Mouse (Mus musculus) liver (tissue): Measurements from ENCODE around the gene Dpf1.
A peak's percentile ranks its signal among the peaks of the same experiment; 100 is the strongest.

ENCODE experiments used
- DNase-seq: peaks from one replicate; pipeline ENCODE4 v3.0.0-alpha.2; 2020; ENCODE audit warnings: mixed read lengths

Gene Dpf1

DNA sequence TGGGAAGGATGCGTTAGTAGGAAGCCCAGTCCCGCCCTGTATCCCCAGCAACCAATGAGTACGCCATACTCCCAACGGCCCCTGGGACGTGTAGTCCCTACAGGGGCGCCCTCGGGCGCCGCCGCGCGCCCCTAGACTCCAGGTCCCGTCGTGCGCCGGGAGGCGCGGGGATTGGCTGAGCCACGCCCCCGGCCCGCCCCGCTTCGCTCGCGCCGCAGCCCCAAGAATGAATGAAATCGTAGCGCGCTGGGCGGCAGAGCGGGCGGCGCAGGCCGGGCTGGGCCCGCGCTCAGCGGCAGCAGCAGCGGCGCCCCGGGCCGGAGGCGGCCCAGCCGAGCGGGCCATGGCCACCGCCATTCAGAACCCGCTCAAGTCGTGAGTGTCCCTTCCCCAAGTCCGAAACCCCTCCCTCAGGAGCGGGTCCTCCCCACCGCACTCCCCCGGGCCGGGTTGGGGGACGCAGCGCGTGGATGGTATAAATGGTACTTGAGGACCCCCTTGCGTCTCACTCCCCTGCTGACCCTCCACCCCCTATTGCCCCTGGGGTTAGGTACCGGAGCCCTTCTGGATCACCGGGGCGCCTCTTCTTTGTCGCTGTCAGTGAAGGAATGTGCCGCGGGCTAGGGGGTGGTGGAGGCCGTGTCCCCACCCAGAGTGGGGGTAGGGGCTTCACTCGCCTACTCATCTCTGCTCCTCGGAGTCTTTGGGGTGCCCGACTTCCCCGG, at the start of gene Dpf1:
TSS of gene Dpf1 (plus strand) at position 214 of the 725 bp plus-strand sequence.
- DNase-seq, result peak; percentile 83

GRCm38 (mm10) chr7:29255875-29256274, 47.9 kb upstream of the Dpf1 start:
- DNase-seq, result no peak

- DNase-seq, result no peak
Measured at GRCm38 (mm10) chr7:29257368-29257767, 46.4 kb upstream of the Dpf1 start.

DNA sequence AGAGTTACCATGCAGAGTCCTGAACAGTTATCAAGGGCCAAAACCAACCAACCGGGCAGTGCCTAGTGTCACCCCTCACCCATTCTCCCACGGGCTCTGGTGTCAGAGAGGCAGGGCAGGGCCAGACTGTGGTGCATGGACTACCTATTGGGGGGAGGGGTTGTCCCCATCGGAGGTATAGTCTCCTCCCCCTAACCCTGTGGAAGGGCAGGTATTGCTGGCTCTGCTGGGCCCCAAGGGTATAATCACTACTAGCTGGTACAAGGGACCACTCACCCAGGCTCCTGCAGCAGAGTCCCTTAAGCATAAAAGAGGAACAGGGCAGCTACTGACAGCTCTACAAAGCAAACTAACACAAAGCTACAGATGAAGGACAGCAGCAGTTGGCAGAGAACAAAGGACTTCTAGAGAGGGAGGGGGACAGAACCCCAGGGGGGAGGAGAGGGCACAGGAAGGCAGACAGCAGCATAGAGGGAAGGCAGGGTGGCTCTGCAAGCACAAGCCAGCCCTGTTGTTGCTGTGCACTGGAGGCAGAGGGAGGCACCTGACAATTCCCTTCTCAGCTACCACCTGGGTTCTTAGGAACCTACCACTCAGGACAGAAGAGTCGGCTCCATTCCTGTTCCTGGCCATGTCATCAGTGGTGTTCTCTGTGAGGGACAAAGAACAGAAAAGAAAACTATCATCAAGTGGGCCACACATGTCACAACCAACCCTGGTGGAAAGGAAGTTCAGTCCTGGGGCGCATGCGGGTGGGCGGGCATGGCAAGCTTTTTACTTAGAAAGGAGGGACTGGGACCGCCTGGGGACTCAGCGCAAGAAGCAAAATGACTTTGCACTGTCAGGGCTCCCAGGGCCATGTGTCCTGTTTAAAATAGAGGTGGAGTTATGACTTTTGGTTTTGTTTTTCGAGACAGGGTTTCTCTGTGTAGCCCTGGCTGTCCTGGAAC, 43.7 kb upstream of the Dpf1 start:
- DNase-seq, result no peak

GRCm38 (mm10) chr7:29262151-29262550, 41.6 kb upstream of the Dpf1 start:
- no peak for DNase-seq

- DNase-seq, result no peak
Measured at GRCm38 (mm10) chr7:29263831-29264230, 39.9 kb upstream of the Dpf1 start.

DNA sequence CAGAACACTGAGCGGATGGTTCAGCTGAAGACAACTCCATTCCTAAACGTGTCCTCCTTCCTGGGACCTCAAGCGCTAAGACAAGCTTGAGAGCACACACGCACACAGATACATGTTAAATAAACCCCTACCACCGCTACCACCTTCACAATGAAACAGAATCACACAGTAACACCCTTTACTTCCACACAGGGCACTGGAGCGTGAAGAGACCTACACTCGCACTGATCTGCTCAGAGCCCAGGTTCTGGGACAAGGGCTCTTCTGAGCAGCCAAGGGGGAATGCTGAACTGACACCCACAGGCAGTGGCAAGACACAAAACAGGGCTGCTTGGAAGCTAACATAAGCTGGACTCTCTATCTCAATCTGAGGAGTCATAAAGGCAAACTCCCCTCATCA, 38.1 kb upstream of the Dpf1 start:
- no peak for DNase-seq

DNA sequence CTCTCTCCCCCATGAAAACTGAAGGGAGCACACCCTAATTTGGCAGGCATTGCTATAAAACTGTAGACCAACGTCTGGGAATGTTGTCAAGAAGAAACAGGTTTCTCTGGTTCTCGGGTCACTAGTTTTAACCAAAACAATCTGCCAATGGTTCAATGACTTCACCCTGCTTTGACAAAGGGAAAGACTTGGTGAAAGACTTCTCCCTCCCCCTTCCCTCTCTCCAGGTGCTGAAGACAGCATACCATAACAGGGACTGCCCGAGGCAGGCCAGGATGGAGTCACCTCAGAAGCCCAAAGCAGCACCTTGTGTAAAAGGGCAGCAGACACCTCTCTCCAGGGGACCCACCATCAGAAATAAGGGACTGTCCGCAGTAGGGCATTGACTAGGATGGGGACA, 36.8 kb upstream of the Dpf1 start:
- no peak for DNase-seq

DNA sequence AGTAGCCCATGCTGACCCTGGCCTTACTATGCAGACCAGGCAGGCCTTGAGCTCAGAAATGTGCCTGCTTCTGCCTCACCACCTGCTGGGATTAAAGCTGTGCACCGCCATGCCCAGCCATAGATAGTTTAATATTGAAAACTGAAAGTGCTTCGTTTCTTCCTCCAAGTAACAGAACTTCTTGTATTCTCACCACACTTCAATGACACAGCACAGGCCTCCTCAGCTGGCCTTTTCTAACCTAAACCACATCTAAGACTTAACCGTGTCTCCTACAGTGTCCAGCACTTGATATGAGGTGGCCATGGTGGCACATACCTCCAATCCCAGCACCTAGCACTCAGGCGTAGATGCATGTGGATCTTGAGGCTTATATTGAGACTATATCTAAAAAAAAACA, 33.3 kb upstream of the Dpf1 start:
- no peak for DNase-seq

- no peak for DNase-seq
Measured at GRCm38 (mm10) chr7:29271687-29272465, 31.9 kb upstream of the Dpf1 start.

DNA sequence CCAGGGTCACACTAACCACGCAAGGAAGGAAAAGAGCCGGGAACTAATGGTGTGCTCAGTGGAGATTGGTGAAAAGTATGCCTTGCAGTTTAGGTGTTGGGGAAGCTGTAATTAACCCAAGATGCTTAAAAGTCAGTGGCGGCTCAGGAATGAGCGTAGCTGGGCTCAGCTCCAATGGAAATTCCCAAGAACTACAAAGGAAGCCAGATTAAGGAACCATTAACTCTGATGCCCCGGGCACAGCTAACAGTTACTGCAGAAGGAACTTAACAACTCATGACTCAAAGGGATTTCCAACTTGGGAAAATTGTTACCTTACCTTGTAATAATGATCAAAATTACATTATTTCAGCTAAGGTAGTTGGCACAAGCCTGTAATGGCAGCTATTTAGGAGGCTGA, 27.0 kb upstream of the Dpf1 start:
- no peak for DNase-seq

- no peak for DNase-seq
Measured at GRCm38 (mm10) chr7:29277510-29277909, 26.2 kb upstream of the Dpf1 start.

- DNase-seq, result no peak
Measured at GRCm38 (mm10) chr7:29279261-29279660, 24.5 kb upstream of the Dpf1 start.

DNA sequence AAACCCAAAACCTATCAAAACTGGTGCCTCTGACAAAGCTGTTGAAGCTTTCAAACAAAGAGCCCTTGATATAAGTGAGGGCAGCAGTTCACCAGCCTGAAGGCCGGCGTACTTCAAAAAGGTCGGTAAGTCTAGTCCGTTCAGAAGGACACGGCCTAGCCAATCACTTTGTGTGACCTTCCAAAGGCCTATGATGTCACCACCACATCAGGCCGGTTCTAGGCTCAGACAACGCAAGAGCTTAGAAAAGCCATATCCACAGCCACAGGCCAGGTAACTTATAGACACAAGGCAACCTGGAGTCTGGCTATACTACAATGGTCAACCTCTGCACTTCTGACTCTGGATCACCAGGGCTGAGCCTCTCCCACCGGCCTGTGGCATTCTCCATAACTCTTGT, 23.8 kb upstream of the Dpf1 start:
- DNase-seq, result no peak

DNA sequence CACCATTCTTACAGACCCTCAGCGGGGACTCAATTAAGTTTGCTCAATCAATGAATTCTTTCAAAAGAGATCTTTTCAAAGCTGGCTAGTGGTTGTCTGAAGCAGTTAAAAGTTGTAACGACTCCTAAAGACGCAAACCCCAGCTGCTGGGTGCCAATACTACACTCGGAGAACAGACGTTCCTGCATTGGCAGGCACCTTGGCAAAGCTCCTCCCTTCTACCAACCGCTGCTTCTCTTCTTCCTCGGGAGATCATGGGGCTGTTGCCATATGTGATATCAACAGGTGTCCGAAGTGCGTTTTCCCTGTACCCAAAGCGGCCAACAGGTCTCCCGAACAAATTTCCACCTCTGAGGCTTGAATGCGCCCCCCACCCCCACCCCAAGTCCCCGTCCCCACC, 22.9 kb upstream of the Dpf1 start:
- DNase-seq, result no peak

GRCm38 (mm10) chr7:29281201-29282073, 22.3 kb upstream of the Dpf1 start, which contains the start of gene Spint2:
Gene Spint2, minus strand, starts transcription at chr7:29281912.
- DNase-seq, result peak; percentile 66

GRCm38 (mm10) chr7:29282074-29282554, 21.6 kb upstream of the Dpf1 start:
- DNase-seq, result no peak

DNA sequence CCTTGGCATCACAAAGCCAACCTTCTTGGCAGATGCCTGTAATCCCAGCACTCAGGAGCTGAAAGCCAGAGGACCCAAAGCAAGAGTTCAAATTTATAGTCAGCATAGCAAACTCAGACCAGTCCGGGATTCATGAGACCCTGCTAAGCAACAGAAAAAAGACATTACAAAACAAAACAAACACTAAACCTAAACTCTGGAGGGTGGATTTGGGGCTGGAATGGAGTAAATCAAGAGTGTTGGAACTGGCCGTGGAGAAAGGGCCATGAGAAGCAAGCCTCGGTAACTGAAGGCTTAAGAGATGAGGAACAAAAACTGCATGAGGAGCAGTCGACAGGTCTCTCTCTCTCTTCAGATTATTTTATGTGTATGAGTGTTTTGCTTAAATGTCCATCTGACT, 19.9 kb upstream of the Dpf1 start:
- no peak for DNase-seq

DNA sequence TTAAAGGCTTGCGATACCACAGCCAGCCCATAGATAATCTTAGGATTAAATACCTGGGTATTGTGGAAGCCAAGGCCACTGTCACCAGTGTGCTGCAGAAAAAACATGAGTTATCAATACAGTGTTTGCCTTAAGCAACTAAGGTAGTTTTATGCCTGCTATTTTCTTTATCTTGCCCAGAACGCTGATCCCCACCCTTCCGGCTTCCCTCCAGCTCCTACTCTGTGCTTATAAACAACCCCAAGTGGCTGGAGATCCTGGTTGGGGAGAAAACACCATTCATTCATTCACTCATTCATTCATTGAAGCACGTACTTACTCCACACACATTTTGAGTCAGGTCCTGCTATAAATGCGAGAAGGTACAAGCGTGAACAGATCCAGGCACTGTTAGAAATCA, 19.2 kb upstream of the Dpf1 start:
- DNase-seq, result no peak

DNA sequence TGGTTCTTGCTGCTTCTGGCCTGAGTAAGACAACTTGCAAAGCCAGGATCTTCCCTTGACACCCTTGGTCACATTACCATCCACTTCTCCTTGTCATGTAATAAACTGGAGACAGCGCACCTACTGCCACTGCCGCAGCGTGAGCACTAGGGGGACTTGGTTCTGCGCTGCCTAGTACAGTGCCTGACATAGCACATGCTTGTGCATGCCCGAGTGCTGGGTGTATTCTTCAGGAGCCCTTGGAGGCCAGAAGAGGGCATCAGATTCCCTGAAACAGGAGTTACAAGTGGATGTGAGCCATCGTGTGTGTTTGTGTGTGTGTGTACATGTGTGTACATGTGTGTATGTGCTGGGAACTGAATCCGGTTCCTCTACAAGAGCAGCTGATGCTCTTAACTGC, 16.3 kb upstream of the Dpf1 start:
- no peak for DNase-seq

GRCm38 (mm10) chr7:29288079-29288478, 15.7 kb upstream of the Dpf1 start:
- DNase-seq, result no peak
